Mouse (Mus musculus) embryonic fibroblast, embryonic 13.5 days (primary cell): Measurements from ENCODE around the gene Kirrel2.

ENCODE experiments used
- CTCF ChIP-seq: IDR thresholded peaks from 2 replicates; pipeline ENCODE4 v1.5.1; 2011; ENCODE audit warnings: mild to moderate bottlenecking, control low read depth, low read length, moderate library complexity, borderline replicate concordance; ENCODE audit not compliant: insufficient read depth
- POLR2A ChIP-seq: IDR thresholded peaks from 2 replicates; pipeline ENCODE4 v1.6.1; 2011; ENCODE audit warnings: low read depth, mild to moderate bottlenecking, control low read depth, low read length, moderate library complexity

DNA sequence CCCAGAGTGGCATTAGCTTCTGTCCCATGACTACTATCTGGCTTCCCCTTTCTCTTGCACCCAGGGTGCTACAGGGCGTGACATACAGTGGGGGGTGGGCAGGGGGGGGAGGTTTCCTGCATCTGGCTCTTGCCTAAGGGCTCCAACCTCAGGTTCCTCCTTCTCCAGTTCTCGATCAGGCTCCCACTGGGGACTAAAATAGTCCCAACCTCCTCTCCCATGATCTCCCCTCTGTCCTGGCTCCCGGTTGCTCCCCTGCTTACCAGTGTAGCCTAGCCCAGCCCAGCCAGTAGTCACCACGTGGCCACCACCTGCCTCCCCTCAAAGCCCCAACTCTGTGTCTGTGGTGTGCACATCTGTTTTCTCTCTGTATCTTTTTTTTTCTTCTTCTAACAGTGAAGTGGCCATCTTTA, 44.7 kb downstream of the Kirrel2 start:
- no peak for TF ChIP-seq CTCF
- TF ChIP-seq POLR2A = no peak
